Mouse (Mus musculus): ENCODE results near the gene Svbp. TPM values are rescaled to one million over a fixed set of nuclear protein-coding genes. Genes with fewer than 3 reads are reported as not detected.

Svbp gene
- polyA plus RNA-seq, 1 experiment from 2014 or later: 99.9 TPM

DNA sequence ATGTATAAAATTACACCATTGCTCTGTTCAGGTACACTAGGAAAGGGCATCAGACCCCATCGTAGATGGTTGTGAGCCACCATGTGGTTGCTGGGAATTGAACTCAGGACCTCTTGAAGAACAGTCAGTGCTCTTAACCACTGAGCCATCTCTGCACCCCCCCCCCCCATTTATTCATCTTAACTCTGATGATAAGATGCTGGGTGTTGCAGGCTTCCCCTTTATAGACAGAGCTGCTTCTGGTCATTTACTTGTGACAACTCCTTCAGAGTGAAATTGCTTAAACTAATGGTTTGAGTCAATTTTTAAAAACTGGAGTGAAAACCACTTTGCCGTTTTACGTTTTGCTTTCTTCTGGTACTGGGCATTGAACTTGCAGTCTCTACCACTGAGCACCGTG is 2.3 kb upstream of the Svbp start:
- 91% methylated on average over 4 of the region's 4 CpGs for WGBS
- Histone ChIP-seq H3K4me1 (ENCODE audit: insufficient read depth, low read depth, low read length) (peaks cover 3% of the 10 kb centered on the region; the same call in 1 of the 2 replicates), H3K9ac (replicated peaks; ENCODE audit: low read depth) (no peak overlapping the region), H3K27ac (ENCODE audit: low read length) (no peak overlapping the region), H3K9me3 (ENCODE audit: low read length) (no peaks in the 10 kb centered on the region), H3K4me3 (ENCODE audit: low read depth, low read length) (no peak overlapping the region), H3K36me3 (ENCODE audit: insufficient read depth, low read length) (no peaks in the 10 kb centered on the region), H3K27me3 (replicated peaks; ENCODE audit: insufficient read depth, low read length) (no peaks in the 10 kb centered on the region), H3K4me2 (replicated peaks; ENCODE audit: low read depth, low read length) (no peak overlapping the region)
- DNase-seq (ENCODE audit: low spot score): no peak
- TF ChIP-seq CTCF (IDR thresholded peaks at IDR 0.05): no peak
- TF ChIP-seq EP300 (IDR thresholded peaks at IDR 0.05): no peak
- ATAC-seq: no peak

DNA sequence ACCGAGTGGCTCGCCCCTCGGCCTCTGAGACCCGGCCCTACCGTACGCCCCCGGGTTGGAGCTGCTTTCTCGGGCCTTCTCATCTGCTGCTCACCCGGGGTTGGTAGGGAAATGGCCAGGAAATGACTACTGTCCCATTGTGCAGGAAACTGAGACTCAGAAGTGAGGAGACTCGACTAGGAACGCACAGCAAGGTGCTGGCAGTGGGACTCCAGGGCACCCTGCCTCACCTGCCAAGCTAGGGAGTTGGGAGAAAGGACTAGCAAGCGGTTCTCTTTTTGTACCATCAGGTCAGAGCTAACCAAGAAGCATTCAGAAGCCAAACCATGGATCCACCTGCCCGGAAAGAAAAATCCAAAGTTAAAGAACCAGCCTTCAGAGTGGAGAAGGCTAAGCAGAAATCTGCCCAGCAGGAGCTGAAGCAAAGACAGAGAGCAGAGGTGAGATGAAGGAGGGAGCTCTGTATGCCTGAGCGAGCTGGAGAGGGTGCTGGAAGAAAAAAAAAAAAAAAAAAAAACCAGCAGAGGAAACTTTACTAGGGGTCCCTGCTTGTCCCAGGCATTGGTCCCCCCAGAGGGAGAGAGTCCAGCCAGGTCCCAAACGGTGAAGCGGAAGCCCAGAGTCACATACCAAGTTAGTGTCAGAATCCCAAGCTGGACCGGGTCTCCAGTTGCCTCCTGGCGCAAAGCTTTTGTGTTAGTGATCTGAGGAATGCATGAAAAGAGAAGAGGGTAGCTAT is 645 bp downstream of the Svbp start:
- H3K9me3 ChIP-seq (ENCODE audit: low read length): no peaks in the 10 kb centered on the region
- H3K27me3 ChIP-seq (replicated peaks; ENCODE audit: insufficient read depth, low read length): no peaks in the 10 kb centered on the region
- peaks cover 3% of the 10 kb centered on the region; the same call in 1 of the 2 replicates for H3K4me1 ChIP-seq (ENCODE audit: insufficient read depth, low read depth, low read length)
- peak overlapping the region; percentile 61 for H3K4me2 ChIP-seq (replicated peaks; ENCODE audit: low read depth, low read length)
- WGBS: 10% methylated on average over 17 of the region's 18 CpGs
- H3K27ac ChIP-seq (ENCODE audit: low read length): peak overlapping the region; percentile 68
- H3K4me3 ChIP-seq (ENCODE audit: low read depth, low read length): peak overlapping the region; percentile 71
- H3K36me3 ChIP-seq (ENCODE audit: insufficient read depth, low read length): no peaks in the 10 kb centered on the region
- peak overlapping the region; percentile 79 for H3K9ac ChIP-seq (replicated peaks; ENCODE audit: low read depth)
- ATAC-seq: no peak
- no peak for DNase-seq (ENCODE audit: low spot score)
- no peak for TF ChIP-seq EP300 (IDR thresholded peaks at IDR 0.05)
- no peak for TF ChIP-seq CTCF (IDR thresholded peaks at IDR 0.05)

DNA sequence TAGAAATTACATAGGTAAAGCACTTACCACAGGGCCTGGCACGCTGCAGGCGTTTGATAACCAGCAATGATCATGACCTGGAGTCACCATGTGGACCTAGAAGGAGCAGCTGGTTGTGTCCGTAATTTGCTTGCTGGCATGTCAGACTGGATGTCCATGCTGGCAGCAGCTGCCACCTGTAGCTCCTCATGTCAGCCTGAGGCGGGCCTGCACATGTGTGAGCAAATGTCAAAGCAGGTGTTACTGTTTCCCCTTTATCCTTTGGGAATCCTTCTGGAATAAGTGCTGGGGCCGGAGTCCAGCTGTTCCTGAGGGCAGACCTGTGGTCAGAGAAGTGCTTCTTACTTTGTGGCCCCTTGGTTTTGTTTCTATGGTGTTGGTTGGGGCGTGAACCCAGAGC is 3.0 kb downstream of the Svbp start:
- DNase-seq (ENCODE audit: low spot score) (no peak), ATAC-seq (no peak)
- Histone ChIP-seq H3K4me2 (replicated peaks; ENCODE audit: low read depth, low read length) (no peak overlapping the region), H3K9me3 (ENCODE audit: low read length) (no peaks in the 10 kb centered on the region), H3K4me3 (ENCODE audit: low read depth, low read length) (no peak overlapping the region), H3K27me3 (replicated peaks; ENCODE audit: insufficient read depth, low read length) (no peaks in the 10 kb centered on the region), H3K4me1 (ENCODE audit: insufficient read depth, low read depth, low read length) (peaks cover 3% of the 10 kb centered on the region; the same call in 1 of the 2 replicates), H3K27ac (ENCODE audit: low read length) (no peak overlapping the region), H3K36me3 (ENCODE audit: insufficient read depth, low read length) (no peaks in the 10 kb centered on the region; the same call in 1 of the 2 replicates), H3K9ac (replicated peaks; ENCODE audit: low read depth) (no peak overlapping the region)
- no peak for TF ChIP-seq CTCF (IDR thresholded peaks at IDR 0.05)
- no peak for TF ChIP-seq EP300 (IDR thresholded peaks at IDR 0.05)
- WGBS: 88% methylated on average over 6 of the region's 6 CpGs

DNA sequence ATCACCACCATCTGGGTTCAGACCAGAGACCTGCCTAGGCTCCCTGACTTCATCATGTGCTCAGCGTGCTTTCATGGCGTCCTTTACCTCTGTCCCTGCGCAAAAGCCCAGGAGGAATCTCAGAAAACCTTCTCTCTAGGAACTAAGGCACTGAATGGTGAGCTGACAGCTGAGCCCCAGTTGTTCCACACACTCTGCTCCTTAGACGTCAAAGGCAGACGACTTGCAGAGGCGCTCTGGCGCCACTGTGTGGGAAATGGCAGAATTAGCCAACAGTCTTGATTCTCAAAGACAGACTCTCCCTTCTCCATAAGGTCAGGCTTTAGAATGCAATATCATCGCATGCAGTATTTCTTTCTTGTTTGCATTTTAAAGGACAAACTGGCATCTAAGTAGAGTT is 9.6 kb downstream of the Svbp start:
- ATAC-seq: peak; percentile 65
- 14% methylated on average over 8 of the region's 8 CpGs for WGBS
- TF ChIP-seq CTCF (IDR thresholded peaks at IDR 0.05): peak; percentile 95
- no peak for TF ChIP-seq EP300 (IDR thresholded peaks at IDR 0.05)

DNA sequence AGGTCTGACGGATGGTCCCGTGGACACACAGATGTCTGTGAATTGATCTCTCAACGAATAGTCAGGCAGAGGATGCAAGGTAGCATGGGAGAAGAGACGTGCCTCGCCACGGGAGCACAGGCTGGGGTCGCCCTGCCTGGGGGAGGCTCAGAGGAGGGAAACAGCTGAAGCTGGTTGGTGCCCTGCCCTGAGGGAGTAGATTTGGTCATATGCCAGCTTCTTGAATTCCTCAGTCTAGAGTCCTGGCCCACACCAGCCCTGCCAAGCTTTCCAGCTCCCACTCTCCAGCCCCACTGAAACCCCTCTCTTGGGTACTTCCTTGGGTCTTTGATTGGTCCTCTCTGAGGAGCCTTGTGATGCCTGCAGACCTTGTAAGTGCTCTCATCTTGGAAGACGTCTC is 21.6 kb downstream of the Svbp start:
- TF ChIP-seq EP300 (IDR thresholded peaks at IDR 0.05): no peak
- TF ChIP-seq CTCF (IDR thresholded peaks at IDR 0.05): no peak
- Histone ChIP-seq H3K9me3 (ENCODE audit: low read length) (no peaks in the 10 kb centered on the region), H3K36me3 (ENCODE audit: insufficient read depth, low read length) (no peaks in the 10 kb centered on the region), H3K27ac (ENCODE audit: low read length) (no peak overlapping the region), H3K4me3 (ENCODE audit: low read depth, low read length) (no peak overlapping the region), H3K4me1 (ENCODE audit: insufficient read depth, low read depth, low read length) (no peaks in the 10 kb centered on the region), H3K27me3 (replicated peaks; ENCODE audit: insufficient read depth, low read length) (no peaks in the 10 kb centered on the region), H3K4me2 (replicated peaks; ENCODE audit: low read depth, low read length) (no peak overlapping the region), H3K9ac (replicated peaks; ENCODE audit: low read depth) (no peak overlapping the region)
- WGBS: 51% methylated on average over 8 of the region's 8 CpGs
- DNase-seq (ENCODE audit: low spot score): peak; percentile 36
- 0 out of 2 replicates have a peak, but pooled peaks have one; percentile 19 for ATAC-seq

More for the DNA sequence above, 9.6 kb downstream of the Svbp start:
- no peak overlapping the region for H3K9ac ChIP-seq (replicated peaks; ENCODE audit: low read depth)
- H3K36me3 ChIP-seq (ENCODE audit: insufficient read depth, low read length): no peaks in the 10 kb centered on the region; the same call in 1 of the 2 replicates
- H3K4me1 ChIP-seq (ENCODE audit: insufficient read depth, low read depth, low read length): no peaks in the 10 kb centered on the region
- no peaks in the 10 kb centered on the region for H3K27me3 ChIP-seq (replicated peaks; ENCODE audit: insufficient read depth, low read length)
- no peak overlapping the region for H3K4me2 ChIP-seq (replicated peaks; ENCODE audit: low read depth, low read length)
- no peaks in the 10 kb centered on the region for H3K9me3 ChIP-seq (ENCODE audit: low read length)
- peak; percentile 85 for DNase-seq (ENCODE audit: low spot score)
- H3K27ac ChIP-seq (ENCODE audit: low read length): no peak overlapping the region
- H3K4me3 ChIP-seq (ENCODE audit: low read depth, low read length): no peak overlapping the region

DNA sequence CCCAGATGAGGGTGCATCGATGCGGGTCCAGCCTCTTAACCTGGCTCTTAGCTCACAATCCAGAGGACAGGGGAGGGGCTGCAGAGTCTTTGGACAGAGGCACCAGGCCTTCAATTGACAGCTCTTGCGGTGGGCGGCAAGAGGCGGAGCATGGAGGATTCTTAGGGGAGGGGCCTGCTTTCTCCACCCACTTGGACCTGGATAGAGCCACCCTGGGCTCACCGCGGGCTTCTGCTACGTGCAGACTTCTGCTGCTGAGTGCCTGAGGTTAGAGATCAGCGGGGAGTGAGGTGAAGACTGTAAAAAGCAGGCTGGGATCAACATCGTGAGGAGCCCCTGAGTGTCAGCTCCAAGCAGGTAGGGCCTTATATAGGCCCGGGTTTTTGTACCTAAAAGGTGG is 23.1 kb downstream of the Svbp start, which contains the start of gene Tmem269:
Tmem269 (minus strand) TSS at position 49 of the 400 bp plus-strand sequence.
- no peak for DNase-seq (ENCODE audit: low spot score)
- WGBS: 16% methylated on average over 11 of the region's 11 CpGs
- no peak for ATAC-seq
- no peak within 1 kb of the TSS for H3K4me2 ChIP-seq (replicated peaks; ENCODE audit: low read depth, low read length)
- no peak within 1 kb of the TSS for H3K27ac ChIP-seq (ENCODE audit: low read length)
- H3K9ac ChIP-seq (replicated peaks; ENCODE audit: low read depth): no peak within 1 kb of the TSS
- no peaks in the 10 kb centered on the region for H3K36me3 ChIP-seq (ENCODE audit: insufficient read depth, low read length)
- H3K9me3 ChIP-seq (ENCODE audit: low read length): no peaks in the 10 kb centered on the region
- no peak within 1 kb of the TSS for H3K4me3 ChIP-seq (ENCODE audit: low read depth, low read length)
- H3K27me3 ChIP-seq (replicated peaks; ENCODE audit: insufficient read depth, low read length): no peaks in the 10 kb centered on the region
- H3K4me1 ChIP-seq (ENCODE audit: insufficient read depth, low read depth, low read length): no peaks in the 10 kb centered on the region
- TF ChIP-seq EP300 (IDR thresholded peaks at IDR 0.05) (no peak), CTCF (IDR thresholded peaks at IDR 0.05) (no peak)
